ENCODE assay signal across 34 mouse cellular contexts in genomic region chr6:88188148-88188547, GRCm38 (mm10). TPM values are rescaled to one million over a fixed set of nuclear protein-coding genes. Genes with fewer than 3 reads are reported as not detected.
DNase-seq lines count a peak whose midpoint lies in the region; ATAC-seq and TF ChIP-seq lines count a peak whose summit lies in the region.
"Had no signal": no experiment of that assay in that cellular context is flagged by ENCODE, and none has a peak within 500 bp of the region (broad histone marks: within the 10 kb centered on the region; RNA-seq: fewer than 3 reads in every experiment).

No protein-coding gene starts in this region.

- intact Hi-C loops in left cerebral cortex, postnatal 14 days (cut with DNase I): loop anchor here (5.0 to 10.0 kb wide), 3 partner anchors 61 to 314 kb away; no protein-coding TSS in a partner anchor
- intact Hi-C loops in left cerebral cortex, postnatal 4 days (cut with DNase I): no loop called here

- no peak for TF ChIP-seq POLR2A in brain, embryonic 14.5 days (IDR thresholded peaks at IDR 0.05; ENCODE audit: borderline replicate concordance, extremely low read depth, insufficient read depth, insufficient read length, poor library complexity, severe bottlenecking)

- peaks cover 57% of the 10 kb centered on the region for H3K27me3 ChIP-seq in heart, embryonic 11.5 days (ENCODE audit: control insufficient read depth, insufficient read depth, low read length)

- no peak for DNase-seq in frontal cortex, postnatal 10 days (ENCODE audit: low spot score in 2 of 2)
- DNase-seq in left cerebral cortex, postnatal 14 days (ENCODE audit: low spot score in 2 of 2): peak; percentile 51 to 84
- DNase-seq in left cerebral cortex, postnatal 4 days: no peak
- DNase-seq in brain, embryonic 14.5 days (ENCODE audit: low read depth): peak; percentile 55
- DNase-seq in right cerebral cortex, postnatal 14 days: peak; percentile 31
- DNase-seq: adrenal gland, adult 2 months; B cell, adult 2 months; cerebellum, adult 18-20 months; cerebellum, postnatal 36 days; embryo, embryonic 11 days; gastrocnemius, postnatal 25 days; kidney, adult 11 months; kidney, postnatal 36 days; thymus, postnatal 36 days had no signal

- WGBS in heart, embryonic 11.5 days (ENCODE audit: insufficient replicate concordance): 74% methylated on average over 6 of the region's 6 CpGs

- H3K9ac ChIP-seq in heart, embryonic 11.5 days (ENCODE audit: low read depth, low read length): no peak overlapping the region
- H3K9ac ChIP-seq: hindbrain, embryonic 12.5 days; kidney, embryonic 15.5 days; neural tube, embryonic 15.5 days had no signal

- no peak overlapping the region for H3K4me2 ChIP-seq in heart, embryonic 11.5 days
- H3K4me2 ChIP-seq: kidney, embryonic 15.5 days; neural tube, embryonic 15.5 days had no signal

- no peak for TF ChIP-seq CTCF in brain, embryonic 14.5 days (IDR thresholded peaks at IDR 0.05; ENCODE audit: borderline replicate concordance, extremely low read depth, insufficient read depth, insufficient read length)

- peaks cover 13% of the 10 kb centered on the region for H3K4me1 ChIP-seq in heart, embryonic 11.5 days (ENCODE audit: control insufficient read depth, insufficient read depth, low read length)

- H3K4me3 ChIP-seq in heart, embryonic 11.5 days (ENCODE audit: low read depth, low read length): no peak overlapping the region
- H3K4me3 ChIP-seq: heart, adult 2 months; hindbrain, embryonic 12.5 days; kidney, embryonic 15.5 days; limb, embryonic 10.5 days; neural tube, embryonic 15.5 days had no signal

- H3K9me3 ChIP-seq in heart, embryonic 11.5 days (replicated peaks; ENCODE audit: control insufficient read depth, low read length): no peaks in the 10 kb centered on the region
- H3K9me3 ChIP-seq: G1E; hindbrain, embryonic 12.5 days; kidney, embryonic 15.5 days; limb, embryonic 10.5 days; neural tube, embryonic 15.5 days had no signal

- no peak overlapping the region for H3K27ac ChIP-seq in heart, embryonic 11.5 days (ENCODE audit: low read depth, low read length)
- H3K27ac ChIP-seq: heart, adult 2 months; hindbrain, embryonic 12.5 days; kidney, embryonic 15.5 days; limb, embryonic 10.5 days; macrophage; neural tube, embryonic 15.5 days had no signal

- no peaks in the 10 kb centered on the region for H3K36me3 ChIP-seq in heart, embryonic 11.5 days (ENCODE audit: control insufficient read depth, insufficient read depth, low read length)
- H3K36me3 ChIP-seq: hindbrain, embryonic 12.5 days; kidney, embryonic 15.5 days; limb, embryonic 10.5 days; neural tube, embryonic 15.5 days had no signal

- peak; percentile 85 for ATAC-seq in frontal cortex, adult (ENCODE audit: low TSS enrichment)
- no peak for ATAC-seq in heart, embryonic 11.5 days (replicated peaks; ENCODE audit: insufficient number of reproducible peaks, low FRiP score, low TSS enrichment)
- ATAC-seq: lung, postnatal 0 days had no signal

RNA-seq across cellular contexts. Expression of gene Gata2, which starts 5.5 kb away (rescaled TPM):
- 1 to 10 TPM; 4.9 to 6.2 TPM for total RNA-seq in left cerebral cortex, postnatal 14 days (2021)
- 1 to 10 TPM; 2.6 to 3.1 TPM for total RNA-seq in left cerebral cortex, postnatal 4 days (2021)
- polyA plus RNA-seq in brain, embryonic 14.5 days (2012; rRNA removed): 11.4 and 15.6 TPM in 2 replicates
- polyA plus RNA-seq in heart, embryonic 11.5 days (2014; fragmentation: Nextera tagmentation; extraction: Ambion mirVana): 14.3 and 14.5 TPM in 2 replicates
- total RNA-seq: CH12.LX had no signal

RNA-seq across cellular contexts. Expression of gene Dnajb8, which starts 33.9 kb away (rescaled TPM):
- not detected for total RNA-seq in left cerebral cortex, postnatal 14 days (2021)
- not detected for total RNA-seq in left cerebral cortex, postnatal 4 days (2021)
- polyA plus RNA-seq in brain, embryonic 14.5 days (2012; rRNA removed): not detected in 2 replicates
- not detected in 2 replicates for polyA plus RNA-seq in heart, embryonic 11.5 days (2014; fragmentation: Nextera tagmentation; extraction: Ambion mirVana)
- total RNA-seq: adrenal gland, adult 2 months; adrenal gland, postnatal 4 days; CH12.LX; gastrocnemius, postnatal 25 days; heart, adult 2 months; heart, postnatal 25 days; layer of hippocampus, postnatal 14 days; liver, adult 2 months; midbrain, postnatal 0 days had no signal
- polyA plus RNA-seq: adrenal gland, adult 2 months; embryonic facial prominence, embryonic 14.5 days; G1E; heart, embryonic 14.5 days; hindbrain, embryonic 12.5 days; kidney, embryonic 15.5 days; limb, embryonic 10.5 days; liver, adult 2 months; liver, embryonic 16.5 days; lung, postnatal 0 days; macrophage; midbrain, postnatal 0 days; neural tube, embryonic 15.5 days; stomach, embryonic 14.5 days had no signal

Comparison
In these comparisons a context has a peak if more than half of its experiments do, and no peak if none do; other contexts are left out.
1. DNase-seq: peak in left cerebral cortex, postnatal 14 days (2 of 2), brain, embryonic 14.5 days (single experiment) and right cerebral cortex, postnatal 14 days (single experiment); none in frontal cortex, postnatal 10 days (0 of 2) and left cerebral cortex, postnatal 4 days (single experiment).